Mouse (Mus musculus): Measurements from ENCODE around the gene Bckdhb.

DNA sequence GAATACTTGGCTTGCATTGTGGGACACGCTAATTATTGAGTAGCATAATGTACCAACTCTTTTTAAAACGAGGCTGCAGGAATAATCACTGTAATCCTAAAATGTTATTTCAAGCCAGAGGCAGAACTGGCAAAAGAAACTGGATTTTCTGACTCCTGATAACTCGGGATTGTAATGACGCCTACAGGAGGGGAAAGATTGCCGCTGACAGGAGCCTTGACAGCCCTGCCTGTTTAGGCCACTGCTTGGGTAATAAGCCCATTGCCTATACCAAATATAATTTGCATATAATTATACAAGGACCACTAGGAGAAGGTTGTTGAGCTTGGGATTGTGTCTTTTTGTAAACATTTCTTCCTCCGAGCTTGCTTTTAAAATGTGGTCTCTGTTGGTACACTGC lies 145.3 kb downstream of the Bckdhb start:
- TF ChIP-seq CTCF (conservative IDR thresholded peaks at IDR 0.05; ENCODE audit: low read length) = no peak
- TF ChIP-seq POU5F1 (IDR thresholded peaks at IDR 0.05; ENCODE audit: borderline replicate concordance, low read length) = no peak
- TF ChIP-seq NANOG (IDR thresholded peaks at IDR 0.05; ENCODE audit: borderline replicate concordance, low read length) = no peak
